Mouse (Mus musculus): ENCODE results near the gene Mark2. TPM values are rescaled to one million over a fixed set of nuclear protein-coding genes. Genes with fewer than 3 reads are reported as not detected.

The Mark2 gene
- polyA plus RNA-seq, 1 experiment from 2014 or later, result 44.7 TPM

DNA sequence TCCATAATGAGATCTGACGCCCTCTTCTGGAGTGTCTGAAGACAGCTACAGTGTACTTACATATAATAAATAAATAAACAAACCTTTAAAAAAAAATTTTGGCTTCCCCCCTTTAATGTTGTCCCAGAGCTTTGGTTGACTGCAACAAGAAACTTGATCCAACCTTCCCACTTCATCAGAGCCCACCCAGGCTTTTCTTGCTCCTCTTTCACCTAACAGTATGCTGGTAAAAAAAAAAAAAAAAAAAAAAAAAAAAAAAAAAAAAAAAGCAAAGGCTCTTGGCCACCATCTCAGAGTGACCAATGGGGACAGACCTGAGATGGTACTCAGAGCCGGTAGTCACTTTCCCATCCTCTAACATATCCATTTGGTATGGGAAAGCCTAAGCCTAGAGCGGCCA, 53.4 kb downstream of the Mark2 start:
- Histone ChIP-seq H3K9ac (ENCODE audit: low read length) (no peak overlapping the region), H3K4me2 (replicated peaks; ENCODE audit: low read depth) (no peak overlapping the region), H3K4me3 (ENCODE audit: low read depth, low read length) (no peak overlapping the region), H3K27me3 (ENCODE audit: control insufficient read depth, insufficient read depth, low read length) (no peaks in the 10 kb centered on the region), H3K4me1 (replicated peaks; ENCODE audit: control insufficient read depth, insufficient read depth) (peaks cover 2% of the 10 kb centered on the region; the same call in 1 of the 2 replicates), H3K9me3 (ENCODE audit: control insufficient read depth, low read length) (no peaks in the 10 kb centered on the region), H3K27ac (replicated peaks) (no peak overlapping the region), H3K36me3 (ENCODE audit: control insufficient read depth, insufficient read depth, low read length) (peaks cover 27% of the 10 kb centered on the region)
- TF ChIP-seq CTCF (IDR thresholded peaks at IDR 0.05; ENCODE audit: low read depth), result no peak
- TF ChIP-seq EP300 (optimal IDR thresholded peaks at IDR 0.05), result no peak
- DNase-seq (ENCODE audit: low spot score), result no peak
- no peak for ATAC-seq (ENCODE audit: low FRiP score, low TSS enrichment)
- WGBS, result 91% methylated on average over 2 of the region's 3 CpGs

DNA sequence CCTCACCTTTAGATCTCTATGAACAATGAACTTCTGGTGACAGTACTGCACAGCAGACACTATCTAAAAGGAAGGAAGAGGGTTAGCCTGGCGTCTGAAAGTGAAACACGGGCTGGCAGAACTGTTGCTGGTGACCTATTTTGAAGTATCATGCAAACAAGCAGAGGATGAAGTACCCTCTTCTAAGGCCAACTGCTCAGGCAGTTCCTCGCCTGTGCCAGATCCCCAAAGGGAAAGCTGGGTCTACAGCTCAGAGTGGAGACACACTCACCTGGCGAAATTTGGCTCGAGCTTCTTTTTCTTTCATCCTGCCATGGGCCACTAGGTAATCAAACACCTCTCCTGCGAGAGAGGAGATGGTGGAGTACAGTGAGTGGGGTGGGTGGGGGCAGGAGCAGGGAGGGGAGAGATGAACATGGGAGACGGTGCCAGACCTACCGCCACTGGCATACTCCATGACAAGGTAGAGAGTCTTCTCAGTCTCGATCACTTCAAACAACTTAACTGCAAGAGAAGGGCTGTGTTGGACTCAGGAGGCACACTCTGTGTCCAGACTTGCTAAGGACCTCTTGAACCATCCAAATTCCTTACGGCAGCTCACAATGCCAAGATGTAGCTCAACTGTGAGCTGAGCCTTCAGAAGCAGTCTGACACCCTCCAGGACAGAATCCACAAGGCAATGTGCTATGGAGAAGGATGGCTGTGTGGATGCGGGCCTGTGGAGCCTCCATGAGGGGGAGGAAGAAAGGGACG, 54.9 kb downstream of the Mark2 start:
- Histone ChIP-seq H3K9ac (ENCODE audit: low read length) (no peak overlapping the region), H3K4me2 (replicated peaks; ENCODE audit: low read depth) (no peak overlapping the region), H3K4me1 (replicated peaks; ENCODE audit: control insufficient read depth, insufficient read depth) (no peaks in the 10 kb centered on the region), H3K27me3 (ENCODE audit: control insufficient read depth, insufficient read depth, low read length) (no peaks in the 10 kb centered on the region), H3K36me3 (ENCODE audit: control insufficient read depth, insufficient read depth, low read length) (peaks cover 42% of the 10 kb centered on the region), H3K4me3 (ENCODE audit: low read depth, low read length) (no peak overlapping the region), H3K27ac (replicated peaks) (no peak overlapping the region), H3K9me3 (ENCODE audit: control insufficient read depth, low read length) (no peaks in the 10 kb centered on the region)
- no peak for DNase-seq (ENCODE audit: low spot score)
- 83% methylated on average over 12 of the region's 12 CpGs for WGBS
- no peak for TF ChIP-seq CTCF (IDR thresholded peaks at IDR 0.05; ENCODE audit: low read depth)
- TF ChIP-seq EP300 (optimal IDR thresholded peaks at IDR 0.05), result no peak
- no peak for ATAC-seq (ENCODE audit: low FRiP score, low TSS enrichment)

DNA sequence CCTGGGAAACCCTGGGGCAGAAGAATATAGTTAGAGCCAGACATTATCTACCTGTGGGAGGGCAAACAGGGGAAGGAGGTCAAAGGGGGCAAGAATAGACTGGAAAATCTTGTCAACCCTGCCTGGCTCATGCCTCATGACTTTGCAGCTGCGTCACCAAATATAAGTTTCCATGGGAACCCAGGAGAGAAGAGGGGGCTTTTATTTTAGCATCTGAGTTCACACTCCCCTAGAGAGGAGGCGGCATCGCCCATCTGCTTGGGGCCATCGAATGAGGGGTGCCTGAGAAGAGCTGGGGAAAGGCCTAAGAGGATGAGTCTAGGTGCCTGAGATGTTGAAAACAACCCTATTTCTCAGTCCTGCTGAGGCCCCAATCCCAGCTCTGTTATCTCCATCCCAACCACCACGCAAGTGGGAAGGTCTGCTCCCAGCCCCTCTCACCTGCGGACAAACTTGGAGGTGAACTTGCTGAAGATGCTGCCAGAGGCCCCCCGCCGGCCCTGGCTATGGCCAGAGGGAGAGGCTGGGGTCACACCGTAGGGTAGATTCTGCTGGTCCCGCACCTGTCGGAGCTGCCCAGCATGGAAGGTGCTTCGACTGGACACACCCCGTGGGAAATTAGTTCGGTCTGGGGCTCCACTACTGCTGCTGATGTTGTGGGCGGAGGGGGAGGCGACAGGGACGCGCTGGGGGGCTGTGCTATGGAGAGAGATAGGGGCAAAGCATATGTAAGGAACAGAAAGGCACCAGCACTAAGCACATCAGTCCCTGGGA, 60.9 kb downstream of the Mark2 start:
- DNase-seq (ENCODE audit: low spot score), result no peak
- no peak overlapping the region for H3K27ac ChIP-seq (replicated peaks)

DNA sequence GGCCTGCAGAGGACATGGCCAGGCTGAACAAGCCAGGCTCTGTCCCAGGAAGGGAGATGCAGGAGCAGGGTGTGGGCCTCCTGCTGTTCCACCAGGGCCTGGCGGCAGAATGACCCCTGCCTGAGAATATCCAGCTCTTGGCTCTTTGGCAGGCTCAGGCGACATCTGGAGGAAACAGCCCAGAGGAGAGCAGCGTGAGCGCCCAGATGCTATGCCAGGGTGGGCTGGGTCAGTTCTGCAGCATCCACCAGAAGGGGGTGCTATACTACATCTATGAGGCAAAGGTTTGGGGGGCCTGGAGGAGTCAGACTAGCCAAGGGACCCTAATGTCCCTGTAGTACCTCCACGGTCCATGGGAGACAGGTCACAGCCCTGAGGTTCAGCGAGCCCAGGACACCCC, 62.5 kb downstream of the Mark2 start:
- Histone ChIP-seq H3K27me3 (ENCODE audit: control insufficient read depth, insufficient read depth, low read length) (no peaks in the 10 kb centered on the region), H3K4me2 (replicated peaks; ENCODE audit: low read depth) (no peak overlapping the region), H3K27ac (replicated peaks) (no peak overlapping the region), H3K36me3 (ENCODE audit: control insufficient read depth, insufficient read depth, low read length) (peaks cover 51% of the 10 kb centered on the region), H3K4me3 (ENCODE audit: low read depth, low read length) (no peak overlapping the region), H3K9me3 (ENCODE audit: control insufficient read depth, low read length) (no peaks in the 10 kb centered on the region), H3K4me1 (replicated peaks; ENCODE audit: control insufficient read depth, insufficient read depth) (no peaks in the 10 kb centered on the region; the same call in 1 of the 2 replicates), H3K9ac (ENCODE audit: low read length) (no peak overlapping the region)
- ATAC-seq (ENCODE audit: low FRiP score, low TSS enrichment), result peak; percentile 47
- peak; percentile 58 for DNase-seq (ENCODE audit: low spot score)
- TF ChIP-seq CTCF (IDR thresholded peaks at IDR 0.05; ENCODE audit: low read depth), result peak; percentile 76
- no peak for TF ChIP-seq EP300 (optimal IDR thresholded peaks at IDR 0.05)
- WGBS, result 21% methylated on average over 6 of the region's 6 CpGs

More for the DNA sequence above, 60.9 kb downstream of the Mark2 start:
- ATAC-seq (ENCODE audit: low FRiP score, low TSS enrichment), result no peak
- H3K4me1 ChIP-seq (replicated peaks; ENCODE audit: control insufficient read depth, insufficient read depth), result no peaks in the 10 kb centered on the region; the same call in 1 of the 2 replicates
- no peak overlapping the region for H3K4me3 ChIP-seq (ENCODE audit: low read depth, low read length)
- no peak overlapping the region for H3K4me2 ChIP-seq (replicated peaks; ENCODE audit: low read depth)
- 83% methylated on average over 18 of the region's 18 CpGs for WGBS
- no peaks in the 10 kb centered on the region for H3K9me3 ChIP-seq (ENCODE audit: control insufficient read depth, low read length)
- TF ChIP-seq EP300 (optimal IDR thresholded peaks at IDR 0.05) (no peak), CTCF (IDR thresholded peaks at IDR 0.05; ENCODE audit: low read depth) (no peak)
- peaks cover 60% of the 10 kb centered on the region for H3K36me3 ChIP-seq (ENCODE audit: control insufficient read depth, insufficient read depth, low read length)
- no peak overlapping the region for H3K9ac ChIP-seq (ENCODE audit: low read length)
- no peaks in the 10 kb centered on the region for H3K27me3 ChIP-seq (ENCODE audit: control insufficient read depth, insufficient read depth, low read length)

DNA sequence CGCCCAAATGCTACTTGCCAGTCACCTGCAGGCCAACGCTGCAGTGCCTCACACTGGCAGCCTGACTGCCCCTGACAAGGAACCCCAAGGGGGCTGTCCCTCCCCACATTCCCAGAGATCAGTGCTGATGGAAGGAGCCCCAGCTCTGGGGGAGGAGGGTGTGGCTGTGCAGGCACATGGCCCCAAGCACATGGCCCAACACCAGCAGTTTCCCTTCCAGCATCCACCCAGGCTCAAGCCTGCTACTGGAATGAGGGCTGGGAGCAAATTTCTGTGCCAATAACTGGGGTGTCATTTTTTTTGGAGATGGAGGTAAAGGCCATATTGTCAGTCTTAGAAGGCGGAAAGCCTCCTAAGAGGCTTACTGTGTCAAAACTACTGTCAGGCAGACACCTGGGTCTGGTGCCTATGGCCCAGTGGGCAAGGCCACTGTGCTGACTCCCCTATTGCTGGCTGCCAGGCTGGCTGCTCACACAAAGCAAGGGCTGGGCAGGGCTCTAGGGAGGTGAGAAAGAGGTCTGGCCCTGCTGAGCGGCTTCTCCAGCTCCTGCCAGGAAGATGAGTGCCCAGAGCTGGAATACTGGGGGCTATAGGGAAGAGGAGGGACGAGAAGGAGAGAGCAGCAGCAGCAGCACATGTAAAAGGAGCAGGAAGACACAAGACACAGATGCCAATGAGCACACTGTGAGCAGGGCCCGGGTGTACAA, 63.3 kb downstream of the Mark2 start:
- H3K9me3 ChIP-seq (ENCODE audit: control insufficient read depth, low read length), result no peaks in the 10 kb centered on the region
- TF ChIP-seq EP300 (optimal IDR thresholded peaks at IDR 0.05) (no peak), CTCF (IDR thresholded peaks at IDR 0.05; ENCODE audit: low read depth) (no peak)
- DNase-seq (ENCODE audit: low spot score), result no peak
- no peak overlapping the region for H3K27ac ChIP-seq (replicated peaks)
- no peak overlapping the region for H3K9ac ChIP-seq (ENCODE audit: low read length)
- no peaks in the 10 kb centered on the region; the same call in 1 of the 2 replicates for H3K4me1 ChIP-seq (replicated peaks; ENCODE audit: control insufficient read depth, insufficient read depth)
- no peaks in the 10 kb centered on the region for H3K27me3 ChIP-seq (ENCODE audit: control insufficient read depth, insufficient read depth, low read length)
- WGBS, result 72% methylated on average over 6 of the region's 6 CpGs
- peaks cover 46% of the 10 kb centered on the region for H3K36me3 ChIP-seq (ENCODE audit: control insufficient read depth, insufficient read depth, low read length)
- no peak overlapping the region for H3K4me3 ChIP-seq (ENCODE audit: low read depth, low read length)
- H3K4me2 ChIP-seq (replicated peaks; ENCODE audit: low read depth), result no peak overlapping the region
- ATAC-seq (ENCODE audit: low FRiP score, low TSS enrichment), result no peak

Data from stomach, postnatal 0 days (tissue).